Mouse (Mus musculus) naive thymus-derived CD4-positive, alpha-beta T cell, adult 2 months (primary cell): ENCODE measurements around the gene Tmem240.
"Not testable (repeated sequence)": the region's sequence is repeated elsewhere in the genome, so short reads cannot be mapped to it uniquely, and the experiment has no call there.

Experiments used
- DNase-seq: peaks from one replicate; pipeline ENCODE4 v3.0.0-alpha.2; 2011; ENCODE audit warnings: low read depth

Tmem240 gene

GRCm38 (mm10) chr4:155770626-155771025 is 36.0 kb downstream of the Tmem240 start:
- DNase-seq: no peak

GRCm38 (mm10) chr4:155771706-155772105 is 37.1 kb downstream of the Tmem240 start:
- DNase-seq: no peak

GRCm38 (mm10) chr4:155772786-155773185 is 38.2 kb downstream of the Tmem240 start:
- no peak for DNase-seq

GRCm38 (mm10) chr4:155773335-155774078 is 38.9 kb downstream of the Tmem240 start:
- no peak for DNase-seq

GRCm38 (mm10) chr4:155774280-155774754 is 39.7 kb downstream of the Tmem240 start, which contains the start of gene Vwa1:
TSS of gene Vwa1 (minus strand) at chr4:155774698.
- peak; percentile 86 for DNase-seq

- DNase-seq: no peak
These were observed 40.6 kb downstream of the Tmem240 start for GRCm38 (mm10) chr4:155774971-155775740.

GRCm38 (mm10) chr4:155775855-155776254 is 41.3 kb downstream of the Tmem240 start:
- no peak for DNase-seq

- no peak for DNase-seq
These were observed 42.2 kb downstream of the Tmem240 start for GRCm38 (mm10) chr4:155776704-155777335.

- no peak for DNase-seq
These were observed 43.2 kb downstream of the Tmem240 start for GRCm38 (mm10) chr4:155777816-155778215.

GRCm38 (mm10) chr4:155779498-155779897 is 44.9 kb downstream of the Tmem240 start:
- DNase-seq: no peak

- DNase-seq: no peak
These were observed 46.3 kb downstream of the Tmem240 start for GRCm38 (mm10) chr4:155780895-155781294.

GRCm38 (mm10) chr4:155783486-155784080 is 49.0 kb downstream of the Tmem240 start:
- DNase-seq: no peak

GRCm38 (mm10) chr4:155784081-155784701 is 49.6 kb downstream of the Tmem240 start:
- DNase-seq: peak; percentile 75

- no peak for DNase-seq
These were observed 50.6 kb downstream of the Tmem240 start for GRCm38 (mm10) chr4:155785246-155785645.

- DNase-seq: no peak
These were observed 51.2 kb downstream of the Tmem240 start, which contains the start of gene Tmem88b for GRCm38 (mm10) chr4:155785819-155786218. TSS of gene Tmem88b (minus strand) at chr4:155785874.

- DNase-seq: no peak
These were observed 53.7 kb downstream of the Tmem240 start for GRCm38 (mm10) chr4:155788300-155788699.

- DNase-seq: not testable (repeated sequence)
These were observed 54.2 kb downstream of the Tmem240 start for GRCm38 (mm10) chr4:155788833-155789232.

- DNase-seq: no peak
These were observed 55.5 kb downstream of the Tmem240 start, which contains the start of gene Ankrd65 for GRCm38 (mm10) chr4:155790021-155790489. TSS of gene Ankrd65 (plus strand) at chr4:155790439.
